Mouse (Mus musculus) testis, adult 2 months (tissue): ENCODE results near the gene Rabif. TPM values are rescaled to one million over a fixed set of nuclear protein-coding genes. Genes with fewer than 3 reads are reported as not detected.
"Not testable (repeated sequence)": the region's sequence is repeated elsewhere in the genome, so short reads cannot be mapped to it uniquely, and the experiment has no call there.

Experiments
- H3K27ac ChIP-seq: fragments of 200-500 bp; 2 replicates; pipeline ENCODE4 v1.5.1; 2012; ENCODE audit warnings: low read depth, low read length; ENCODE audit not compliant: control insufficient read depth, insufficient read depth
- H3K27me3 ChIP-seq: fragments of 200-500 bp; 2 replicates; pipeline ENCODE4 v1.6.1; 2012; ENCODE audit warnings: mild to moderate bottlenecking, low read length, moderate library complexity; ENCODE audit not compliant: control insufficient read depth, insufficient read depth
- H3K36me3 ChIP-seq: fragments of 200-500 bp; 2 replicates; pipeline ENCODE4 v1.6.1; 2012; ENCODE audit warnings: mild to moderate bottlenecking, low read length; ENCODE audit not compliant: control insufficient read depth, insufficient read depth
- H3K4me1 ChIP-seq: fragments of 200-500 bp; 2 replicates; pipeline ENCODE4 v1.6.1; 2012; ENCODE audit warnings: low read length; ENCODE audit not compliant: control insufficient read depth, insufficient read depth
- H3K4me3 ChIP-seq: fragments of 200-500 bp; 2 replicates; pipeline ENCODE4 v1.5.1; 2012; ENCODE audit warnings: low read depth, mild to moderate bottlenecking, low read length, moderate library complexity, mixed read lengths; ENCODE audit not compliant: control insufficient read depth
- CTCF ChIP-seq: fragments of 200-500 bp; IDR thresholded peaks from 2 replicates; pipeline ENCODE4 v1.5.1; 2012; ENCODE audit warnings: low read depth, mild to moderate bottlenecking, inconsistent platforms, low read length, moderate library complexity; ENCODE audit not compliant: control insufficient read depth, insufficient read depth, insufficient replicate concordance
- POLR2A ChIP-seq: fragments of 200-500 bp; IDR thresholded peaks from 2 replicates; pipeline ENCODE4 v1.6.1; 2012; ENCODE audit warnings: low read depth, mild to moderate bottlenecking, inconsistent platforms, low read length, moderate library complexity; ENCODE audit not compliant: control insufficient read depth
- polyA plus RNA-seq: library from polyadenylated mRNA; depleted of rRNA; stranded (reverse); fragments of >200 nt; gene quantifications from 2 replicates; pipeline ENCODE4 v1.2.3, GENCODE M21; 2012

The Rabif gene
- polyA plus RNA-seq, 1 experiment = 14.4 TPM

GRCm38 (mm10) chr1:134513312-134513860 lies 18.9 kb downstream of the Rabif start:
- Histone ChIP-seq H3K4me3 (peak overlapping the region; percentile 57), H3K36me3 (no peaks in the 10 kb centered on the region), H3K4me1 (peaks cover 3% of the 10 kb centered on the region; the same call in 1 of the 2 replicates), H3K27me3 (no peaks in the 10 kb centered on the region), H3K27ac (no peak overlapping the region)
- TF ChIP-seq CTCF = no peak
- TF ChIP-seq POLR2A = no peak

- H3K36me3 ChIP-seq = no peaks in the 10 kb centered on the region
- H3K27me3 ChIP-seq = no peaks in the 10 kb centered on the region
- no peak overlapping the region for H3K27ac ChIP-seq
- H3K4me1 ChIP-seq = peaks cover 3% of the 10 kb centered on the region
- TF ChIP-seq POLR2A (no peak), CTCF (no peak)
- peak overlapping the region; percentile 57 for H3K4me3 ChIP-seq
These were observed 19.6 kb downstream of the Rabif start for GRCm38 (mm10) chr1:134513876-134514590.

- no peaks in the 10 kb centered on the region for H3K27me3 ChIP-seq
- no peak overlapping the region for H3K27ac ChIP-seq
- TF ChIP-seq CTCF (no peak), POLR2A (no peak)
- no peak overlapping the region for H3K4me3 ChIP-seq
- no peaks in the 10 kb centered on the region for H3K36me3 ChIP-seq
- H3K4me1 ChIP-seq = peaks cover 3% of the 10 kb centered on the region
These were observed 21.4 kb downstream of the Rabif start for GRCm38 (mm10) chr1:134515891-134516290.

GRCm38 (mm10) chr1:134516491-134517198 lies 22.2 kb downstream of the Rabif start:
- no peak overlapping the region for H3K4me3 ChIP-seq
- no peaks in the 10 kb centered on the region for H3K36me3 ChIP-seq
- no peaks in the 10 kb centered on the region for H3K27me3 ChIP-seq
- H3K27ac ChIP-seq = no peak overlapping the region
- H3K4me1 ChIP-seq = peaks cover 3% of the 10 kb centered on the region
- TF ChIP-seq CTCF (no peak), POLR2A (no peak)

- not testable (repeated sequence) for H3K4me1 ChIP-seq, H3K36me3 ChIP-seq, H3K4me3 ChIP-seq, H3K27me3 ChIP-seq, H3K27ac ChIP-seq
These were observed 23.4 kb downstream of the Rabif start for GRCm38 (mm10) chr1:134517841-134518240.

- no peak overlapping the region; the same call in 1 of the 2 replicates for H3K4me3 ChIP-seq
- TF ChIP-seq POLR2A = no peak
- TF ChIP-seq CTCF = peak; percentile 62; the same call in 1 of the 2 replicates
- no peaks in the 10 kb centered on the region for H3K36me3 ChIP-seq
- no peak overlapping the region for H3K27ac ChIP-seq
- H3K27me3 ChIP-seq = no peaks in the 10 kb centered on the region
- peaks cover 2% of the 10 kb centered on the region for H3K4me1 ChIP-seq
These were observed 24.2 kb downstream of the Rabif start for GRCm38 (mm10) chr1:134518677-134519076.

- not testable (repeated sequence) for H3K36me3 ChIP-seq, H3K27me3 ChIP-seq, H3K4me1 ChIP-seq, H3K4me3 ChIP-seq, H3K27ac ChIP-seq
These were observed 24.8 kb downstream of the Rabif start for GRCm38 (mm10) chr1:134519201-134519600.
